In genomic region chr8:110079282-110080221, GRCm38 (mm10) we compare ENCODE assay signal across 8 mouse cellular contexts. TPM values are rescaled to one million over a fixed set of nuclear protein-coding genes. Genes with fewer than 3 reads are reported as not detected.
DNase-seq lines count a peak whose midpoint lies in the region; ATAC-seq and TF ChIP-seq lines count a peak whose summit lies in the region.

Zfp612 (plus strand) TSS chr8:110079746.

- ATAC-seq in heart, embryonic 16.5 days (replicated peaks; ENCODE audit: extremely low read depth, insufficient read depth, low FRiP score), result peak; percentile 86
- ATAC-seq in liver, embryonic 13.5 days (ENCODE audit: low read depth), result peak; percentile 76
- ATAC-seq in neural tube, embryonic 11.5 days (ENCODE audit: insufficient read depth, low FRiP score, low TSS enrichment), result peak; percentile 91

- peaks cover 27% of the 10 kb centered on the region for H3K36me3 ChIP-seq in forebrain, embryonic 10.5 days (replicated peaks)
- no peaks in the 10 kb centered on the region for H3K36me3 ChIP-seq in heart, embryonic 16.5 days (ENCODE audit: control insufficient read depth, insufficient read depth)
- H3K36me3 ChIP-seq in liver, embryonic 13.5 days, result no peaks in the 10 kb centered on the region
- H3K36me3 ChIP-seq in neural tube, embryonic 11.5 days (ENCODE audit: control insufficient read depth, insufficient read depth, low read length), result no peaks in the 10 kb centered on the region
- no peaks in the 10 kb centered on the region; the same call in 1 of the 2 replicates for H3K36me3 ChIP-seq in testis, adult 2 months (ENCODE audit: control insufficient read depth, insufficient read depth, low read length)

- H3K4me2 ChIP-seq in heart, embryonic 16.5 days (ENCODE audit: low read depth, low read length), result peak within 1 kb of the TSS; percentile 66
- H3K4me2 ChIP-seq in liver, embryonic 13.5 days, result peak within 1 kb of the TSS; percentile 72
- peak within 1 kb of the TSS; percentile 82 for H3K4me2 ChIP-seq in neural tube, embryonic 11.5 days (ENCODE audit: low read depth)

- WGBS in forebrain, embryonic 10.5 days, result 8% methylated on average over 54 of the region's 54 CpGs
- 6% methylated on average over 54 of the region's 54 CpGs for WGBS in heart, embryonic 16.5 days
- 10% methylated on average over 54 of the region's 54 CpGs for WGBS in liver, embryonic 13.5 days (ENCODE audit: insufficient replicate concordance)
- WGBS in neural tube, embryonic 11.5 days, result 8% methylated on average over 54 of the region's 54 CpGs

- H3K9me3 ChIP-seq in forebrain, embryonic 10.5 days, result no peaks in the 10 kb centered on the region
- no peaks in the 10 kb centered on the region for H3K9me3 ChIP-seq in heart, embryonic 16.5 days (replicated peaks; ENCODE audit: control insufficient read depth, low read length)
- no peaks in the 10 kb centered on the region for H3K9me3 ChIP-seq in liver, embryonic 13.5 days (replicated peaks)
- H3K9me3 ChIP-seq in neural tube, embryonic 11.5 days (ENCODE audit: control insufficient read depth, low read length), result no peaks in the 10 kb centered on the region

- H3K4me1 ChIP-seq in forebrain, embryonic 10.5 days, result peaks cover 23% of the 10 kb centered on the region
- H3K4me1 ChIP-seq in heart, embryonic 16.5 days (ENCODE audit: control insufficient read depth, insufficient read depth, low read length), result no peaks in the 10 kb centered on the region
- peaks cover 8% of the 10 kb centered on the region; the same call in 1 of the 2 replicates for H3K4me1 ChIP-seq in liver, embryonic 13.5 days (replicated peaks)
- H3K4me1 ChIP-seq in neural tube, embryonic 11.5 days (ENCODE audit: control insufficient read depth, insufficient read depth, low read length), result peaks cover 3% of the 10 kb centered on the region; the same call in 1 of the 2 replicates
- peaks cover 3% of the 10 kb centered on the region for H3K4me1 ChIP-seq in testis, adult 2 months (ENCODE audit: control insufficient read depth, insufficient read depth, low read length)

- no peak for TF ChIP-seq CTCF in testis, adult 2 months (IDR thresholded peaks at IDR 0.05; ENCODE audit: control insufficient read depth, insufficient read depth, insufficient replicate concordance, low read depth, low read length)

- H3K27me3 ChIP-seq in forebrain, embryonic 10.5 days (ENCODE audit: poor library complexity, severe bottlenecking), result no peaks in the 10 kb centered on the region
- H3K27me3 ChIP-seq in heart, embryonic 16.5 days (ENCODE audit: control insufficient read depth, insufficient read depth, low read length), result 0 out of 2 replicates have a peak, but pooled peaks cover 3% of the 10 kb centered on the region
- H3K27me3 ChIP-seq in liver, embryonic 13.5 days, result peaks cover 6% of the 10 kb centered on the region; the same call in 1 of the 2 replicates
- H3K27me3 ChIP-seq in neural tube, embryonic 11.5 days (ENCODE audit: control insufficient read depth, insufficient read depth, low read length), result no peaks in the 10 kb centered on the region
- no peaks in the 10 kb centered on the region for H3K27me3 ChIP-seq in testis, adult 2 months (ENCODE audit: control insufficient read depth, insufficient read depth, low read length)

- peak within 1 kb of the TSS; percentile 89 for H3K4me3 ChIP-seq in forebrain, embryonic 10.5 days
- H3K4me3 ChIP-seq in heart, embryonic 16.5 days (ENCODE audit: low read length), result peak within 1 kb of the TSS; percentile 69
- peak within 1 kb of the TSS; percentile 61 for H3K4me3 ChIP-seq in liver, embryonic 13.5 days (replicated peaks)
- H3K4me3 ChIP-seq in neural tube, embryonic 11.5 days (ENCODE audit: low read depth, low read length), result peak within 1 kb of the TSS; percentile 67
- peak within 1 kb of the TSS; percentile 96 for H3K4me3 ChIP-seq in testis, adult 2 months (ENCODE audit: control insufficient read depth, low read depth, low read length)

- DNase-seq in CD4-positive, CD25-positive, alpha-beta regulatory T cell, adult 2 months (ENCODE audit: low read depth, low spot score), result peak; percentile 67
- DNase-seq in brain, adult 2 months (ENCODE audit: low read depth, low spot score), result peak; percentile 90
- DNase-seq in forebrain, embryonic 10.5 days (ENCODE audit: extremely low spot score, low spot score), result peak; percentile 64
- DNase-seq in kidney, postnatal 14 days, result peak; percentile 79
- peak; percentile 20 for DNase-seq in liver, embryonic 13.5 days
- DNase-seq in neural tube, embryonic 11.5 days (ENCODE audit: low spot score), result peak; percentile 77

- H3K9ac ChIP-seq in heart, embryonic 16.5 days (ENCODE audit: low read length), result peak within 1 kb of the TSS; percentile 67
- peak within 1 kb of the TSS; percentile 61 for H3K9ac ChIP-seq in liver, embryonic 13.5 days
- H3K9ac ChIP-seq in neural tube, embryonic 11.5 days (ENCODE audit: low read length), result peak within 1 kb of the TSS; percentile 68

- peak; percentile 72; the same call in 1 of the 2 replicates for TF ChIP-seq POLR2A in testis, adult 2 months (IDR thresholded peaks at IDR 0.05; ENCODE audit: control insufficient read depth, low read depth, low read length)

- H3K27ac ChIP-seq in forebrain, embryonic 10.5 days, result peak within 1 kb of the TSS; percentile 84
- no peak within 1 kb of the TSS for H3K27ac ChIP-seq in heart, embryonic 16.5 days (ENCODE audit: low read length)
- H3K27ac ChIP-seq in liver, embryonic 13.5 days, result no peak within 1 kb of the TSS
- H3K27ac ChIP-seq in neural tube, embryonic 11.5 days (ENCODE audit: low read depth, low read length), result no peak within 1 kb of the TSS
- peak within 1 kb of the TSS; percentile 71 for H3K27ac ChIP-seq in testis, adult 2 months (ENCODE audit: control insufficient read depth, insufficient read depth, low read depth, low read length)

RNA-seq across cellular contexts. Expression of gene Zfp612, which starts in this region (rescaled TPM):
- 9.8 and 10.7 TPM in 2 replicates for polyA plus RNA-seq in forebrain, embryonic 10.5 days (2016; fragmentation: Nextera tagmentation; extraction: Ambion mirVana)
- polyA plus RNA-seq in heart, embryonic 16.5 days (2015; fragmentation: Nextera tagmentation; extraction: Ambion mirVana), result 5.9 and 6.1 TPM in 2 replicates
- 0.90 and 0.92 TPM in 2 replicates for polyA plus RNA-seq in liver, embryonic 13.5 days (2015; fragmentation: Nextera tagmentation; extraction: Ambion mirVana)
- 9.3 and 9.9 TPM in 2 replicates for polyA plus RNA-seq in neural tube, embryonic 11.5 days (2014; fragmentation: Nextera tagmentation; extraction: Ambion mirVana)
- 4.7 and 4.9 TPM in 2 replicates for polyA plus RNA-seq in testis, adult 2 months (2012; rRNA removed)

Comparison
In these comparisons a context has a peak if more than half of its experiments do, and no peak if none do; other contexts are left out.
1. Peak in DNase-seq, ATAC-seq, H3K4me3 ChIP-seq, H3K9ac ChIP-seq and H3K4me2 ChIP-seq in liver, embryonic 13.5 days; RNA of the gene not detected or under 1 TPM.
2. DNase-seq: peak in every context shown above with its lines; median percentile 90 in brain, adult 2 months; 79 in kidney, postnatal 14 days; 77 in neural tube, embryonic 11.5 days; 67 in CD4-positive, CD25-positive, alpha-beta regulatory T cell, adult 2 months; 64 in forebrain, embryonic 10.5 days; 20 in liver, embryonic 13.5 days.
3. H3K27ac ChIP-seq: peak in forebrain, embryonic 10.5 days (single experiment) and testis, adult 2 months (single experiment); none in heart, embryonic 16.5 days (single experiment), liver, embryonic 13.5 days (single experiment) and neural tube, embryonic 11.5 days (single experiment).
4. Peak in every context shown above with its lines, with median percentiles within 50 percentile points of each other: H3K4me3 ChIP-seq, ATAC-seq, H3K4me2 ChIP-seq and H3K9ac ChIP-seq.